Mouse (Mus musculus) MEL (cell line): ENCODE data around the gene Slc7a6.

ENCODE experiments used
- CHD2 ChIP-seq: IDR thresholded peaks from 2 replicates; pipeline ENCODE4 v1.6.1; 2011; ENCODE audit warnings: low read length, improper control_type of control experiment
- CTCF ChIP-seq, 3 experiments: IDR thresholded peaks in 2 of 3; conservative IDR thresholded peaks in 1 of 3; 2 replicates each; pipeline ENCODE4 v1.5.1; 2011 to 2012; ENCODE audit warnings: low read length in 3 of 3, low read depth in 2 of 3, mild to moderate bottlenecking in 2 of 3, improper control_type of control experiment in 1 of 3, inconsistent platforms in 1 of 3, mixed read lengths in 1 of 3, moderate library complexity in 1 of 3; ENCODE audit not compliant: control insufficient read depth in 1 of 3, insufficient read depth in 1 of 3, poor library complexity in 1 of 3, severe bottlenecking in 1 of 3
- ELF1 ChIP-seq: IDR thresholded peaks from 2 replicates; pipeline ENCODE4 v1.6.1; 2014; ENCODE audit warnings: low read depth, mild to moderate bottlenecking, inconsistent platforms, low read length, improper control_type of control experiment, moderate library complexity
- EP300 ChIP-seq, 2 experiments: IDR thresholded peaks; 2 replicates each; pipeline ENCODE4 v1.6.1; 2011; ENCODE audit warnings: improper control_type of control experiment in 2 of 2, low read length in 2 of 2, low read depth in 1 of 2, mild to moderate bottlenecking in 1 of 2
- GATA1 ChIP-seq: IDR thresholded peaks from 2 replicates; pipeline ENCODE4 v1.6.1; 2011; ENCODE audit warnings: low read depth, low read length, improper control_type of control experiment
- MAFK ChIP-seq: IDR thresholded peaks from 2 replicates; pipeline ENCODE4 v1.6.1; 2011; ENCODE audit warnings: low read depth, mild to moderate bottlenecking, low read length, improper control_type of control experiment, borderline replicate concordance
- MAZ ChIP-seq: IDR thresholded peaks from 2 replicates; pipeline ENCODE4 v1.6.1; 2012; ENCODE audit warnings: low read depth, mild to moderate bottlenecking, inconsistent platforms, low read length, improper control_type of control experiment
- MYB ChIP-seq: IDR thresholded peaks from 2 replicates; pipeline ENCODE4 v1.6.1; 2011; ENCODE audit warnings: mild to moderate bottlenecking, low read depth, low read length, improper control_type of control experiment
- POLR2A ChIP-seq, 2 experiments: IDR thresholded peaks; 2 replicates each; pipeline ENCODE4 v1.6.1; 2011 to 2012; ENCODE audit warnings: low read length in 2 of 2, mild to moderate bottlenecking in 2 of 2, control low read depth in 1 of 2, improper control_type of control experiment in 1 of 2, low read depth in 1 of 2, moderate library complexity in 1 of 2; ENCODE audit not compliant: control insufficient read depth in 1 of 2, insufficient read depth in 1 of 2, poor library complexity in 1 of 2
- POLR2AphosphoS2 ChIP-seq: IDR thresholded peaks from 2 replicates; pipeline ENCODE4 v1.6.1; 2011; ENCODE audit warnings: low read length, improper control_type of control experiment
- POLR2AphosphoS5 ChIP-seq: IDR thresholded peaks from 2 replicates; pipeline ENCODE4 v1.6.1; 2012; ENCODE audit warnings: low read depth, borderline replicate concordance, mild to moderate bottlenecking, inconsistent platforms, low read length, moderate library complexity, mixed read lengths
- TAL1 ChIP-seq: IDR thresholded peaks from 2 replicates; pipeline ENCODE4 v1.6.1; 2012; ENCODE audit warnings: mild to moderate bottlenecking, inconsistent platforms, low read length, moderate library complexity, mixed read lengths
- USF2 ChIP-seq, 2 experiments: IDR thresholded peaks; 2 replicates each; pipeline ENCODE4 v1.6.1; 2011 to 2012; ENCODE audit warnings: improper control_type of control experiment in 2 of 2, low read length in 2 of 2, borderline replicate concordance in 1 of 2, inconsistent platforms in 1 of 2, low read depth in 1 of 2, mild to moderate bottlenecking in 1 of 2; ENCODE audit not compliant: insufficient read depth in 1 of 2
- ZC3H11A ChIP-seq: IDR thresholded peaks from 2 replicates; pipeline ENCODE4 v1.6.1; 2012; ENCODE audit warnings: low read depth, mild to moderate bottlenecking, inconsistent platforms, low read length, improper control_type of control experiment

- TF ChIP-seq POLR2AphosphoS2 (no peak), EP300 (IDR thresholded peaks at IDR 0.05; ENCODE audit: low read depth in 1 of 2, low read length in 2 of 2) (peak; percentile 60 to 69), CTCF (IDR thresholded peaks at IDR 0.05 in 2 of 3, conservative IDR thresholded peaks at IDR 0.05 in 1 of 3; ENCODE audit: control insufficient read depth in 1 of 3, insufficient read depth in 1 of 3, low read depth in 2 of 3, low read length in 3 of 3, poor library complexity in 1 of 3, severe bottlenecking in 1 of 3) (no peak), MAFK (no peak), USF2 (IDR thresholded peaks at IDR 0.05; ENCODE audit: borderline replicate concordance in 1 of 2, insufficient read depth in 1 of 2, low read depth in 1 of 2, low read length in 2 of 2) (no peak), CHD2 (no peak), POLR2A (IDR thresholded peaks at IDR 0.05; ENCODE audit: control insufficient read depth in 1 of 2, insufficient read depth in 1 of 2, low read depth in 1 of 2, low read length in 2 of 2, poor library complexity in 1 of 2) (no peak), ZC3H11A (no peak), POLR2AphosphoS5 (no peak), GATA1 (peak; percentile 91), MYB (no peak), ELF1 (no peak), MAZ (no peak), TAL1 (peak; percentile 11; the same call in 1 of the 2 replicates)
Measured at GRCm38 (mm10) chr8:106173566-106173965, 4.9 kb downstream of the Slc7a6 start.
